Mouse (Mus musculus) myocyte (in vitro differentiated cells): ENCODE results near the gene Usp48. TPM values are rescaled to one million over a fixed set of nuclear protein-coding genes. Genes with fewer than 3 reads are reported as not detected.

Source experiments
- H3K27me3 ChIP-seq: one replicate; pipeline ENCODE4 v1.6.1; 2011; ENCODE audit not compliant: control insufficient read depth, insufficient read depth, insufficient read length
- H3K36me3 ChIP-seq: one replicate; pipeline ENCODE4 v1.6.1; 2011; ENCODE audit not compliant: control insufficient read depth, insufficient read depth
- H3K4me2 ChIP-seq: one replicate; pipeline ENCODE4 v1.6.1; 2011; ENCODE audit warnings: low read depth, control low read depth
- H3K4me3 ChIP-seq: one replicate; pipeline ENCODE4 v1.5.1; 2011; ENCODE audit warnings: mild to moderate bottlenecking, control low read depth, moderate library complexity
- H3K79me2 ChIP-seq: one replicate; pipeline ENCODE4 v1.6.1; 2011; ENCODE audit not compliant: control insufficient read depth, insufficient read depth
- H3ac ChIP-seq: one replicate; pipeline ENCODE4 v1.6.1; 2011; ENCODE audit not compliant: control insufficient read depth, insufficient read length
- CEBPB ChIP-seq: IDR thresholded peaks from 2 replicates; pipeline ENCODE4 v1.6.1; 2011; ENCODE audit warnings: mild to moderate bottlenecking, moderate library complexity; ENCODE audit not compliant: poor library complexity, insufficient read depth, severe bottlenecking
- E2F4 ChIP-seq: IDR thresholded peaks from one replicate; pipeline ENCODE4 v1.6.1; 2011; ENCODE audit warnings: mild to moderate bottlenecking, control low read depth, moderate library complexity; ENCODE audit not compliant: insufficient read depth
- MAX ChIP-seq: IDR thresholded peaks from one replicate; pipeline ENCODE4 v1.6.1; 2011; ENCODE audit warnings: low read depth, mild to moderate bottlenecking, control low read depth
- MYOD1 ChIP-seq, 3 experiments: IDR thresholded peaks; one replicate each; pipeline ENCODE4 v1.6.1; 2011; ENCODE audit warnings: control low read depth in 2 of 3, low read depth in 2 of 3, mild to moderate bottlenecking in 2 of 3, moderate library complexity in 1 of 3; ENCODE audit not compliant: insufficient read length in 2 of 3, control insufficient read depth in 1 of 3
- MYOG ChIP-seq, 3 experiments: IDR thresholded peaks; one replicate each; pipeline ENCODE4 v1.6.1; 2011; ENCODE audit warnings: control low read depth in 2 of 3, low read depth in 2 of 3, mild to moderate bottlenecking in 2 of 3; ENCODE audit not compliant: insufficient read length in 2 of 3, control insufficient read depth in 1 of 3, insufficient read depth in 1 of 3
- POLR2A ChIP-seq: IDR thresholded peaks from one replicate; pipeline ENCODE4 v1.6.1; 2011; ENCODE audit warnings: low read depth, mild to moderate bottlenecking, control low read depth, moderate library complexity; ENCODE audit not compliant: insufficient read length
- POLR2AphosphoS2 ChIP-seq: IDR thresholded peaks from one replicate; pipeline ENCODE4 v1.6.1; 2011; ENCODE audit warnings: low read depth, control low read depth; ENCODE audit not compliant: insufficient read length
- REST ChIP-seq: IDR thresholded peaks from one replicate; pipeline ENCODE4 v1.6.1; 2011; ENCODE audit warnings: mild to moderate bottlenecking, control low read depth, moderate library complexity; ENCODE audit not compliant: insufficient read depth, insufficient read length
- SRF ChIP-seq: IDR thresholded peaks from one replicate; pipeline ENCODE4 v1.6.1; 2011; ENCODE audit warnings: low read depth; ENCODE audit not compliant: control insufficient read depth, insufficient read length
- TCF12 ChIP-seq: IDR thresholded peaks from one replicate; pipeline ENCODE4 v1.6.1; 2011; ENCODE audit warnings: mild to moderate bottlenecking, control low read depth; ENCODE audit not compliant: poor library complexity, insufficient read depth, severe bottlenecking
- TCF3 ChIP-seq: IDR thresholded peaks from one replicate; pipeline ENCODE4 v1.6.1; 2011; ENCODE audit warnings: low read depth, control low read depth; ENCODE audit not compliant: insufficient read length
- USF1 ChIP-seq: IDR thresholded peaks from one replicate; pipeline ENCODE4 v1.6.1; 2011; ENCODE audit warnings: low read depth, mild to moderate bottlenecking, control low read depth, moderate library complexity
- polyA plus RNA-seq: library from polyadenylated mRNA; unstranded; fragments of >200 nt; fragmentation: generic; extraction: Trizol; gene quantifications from one replicate; pipeline ENCODE4 v1.2.1, GENCODE M21; 2012; ENCODE audit warnings: missing spikeins

Gene Usp48
- polyA plus RNA-seq, 1 experiment: 14.2 TPM

- H3K4me3 ChIP-seq: no peak overlapping the region
- peaks cover 38% of the 10 kb centered on the region for H3K36me3 ChIP-seq
- TF ChIP-seq TCF12 (no peak), TCF3 (no peak)
These were observed 43.0 kb downstream of the Usp48 start for GRCm38 (mm10) chr4:137636597-137636996.

GRCm38 (mm10) chr4:137641556-137641955, 48.0 kb downstream of the Usp48 start:
- TF ChIP-seq POLR2AphosphoS2: no peak
- TF ChIP-seq CEBPB: 0 out of 2 replicates have a peak, but pooled peaks have one; percentile 44
- Histone ChIP-seq H3K36me3 (peaks cover 26% of the 10 kb centered on the region), H3K79me2 (no peaks in the 10 kb centered on the region), H3K4me3 (no peak overlapping the region), H3K27me3 (no peaks in the 10 kb centered on the region), H3K4me2 (peak overlapping the region; percentile 44), H3ac (no peak overlapping the region)

More at GRCm38 (mm10) chr4:137636597-137636996, 43.0 kb downstream of the Usp48 start:
- Histone ChIP-seq H3ac (no peak overlapping the region), H3K27me3 (no peaks in the 10 kb centered on the region), H3K4me2 (no peak overlapping the region), H3K79me2 (no peaks in the 10 kb centered on the region)

- H3K4me3 ChIP-seq: no peak overlapping the region
- H3K36me3 ChIP-seq: peaks cover 25% of the 10 kb centered on the region
- no peaks in the 10 kb centered on the region for H3K27me3 ChIP-seq
- TF ChIP-seq TCF12 (no peak), USF1 (no peak), CEBPB (no peak), SRF (no peak), TCF3 (no peak), MYOD1 (IDR thresholded peaks at IDR 0.05; ENCODE audit: control insufficient read depth in 1 of 3, insufficient read length in 2 of 3, low read depth in 2 of 3) (no peak), MAX (no peak), MYOG (IDR thresholded peaks at IDR 0.05; ENCODE audit: control insufficient read depth in 1 of 3, insufficient read depth in 1 of 3, insufficient read length in 2 of 3, low read depth in 2 of 3) (no peak), REST (no peak), POLR2AphosphoS2 (no peak), POLR2A (no peak), E2F4 (no peak)
- no peaks in the 10 kb centered on the region for H3K79me2 ChIP-seq
- no peak overlapping the region for H3ac ChIP-seq
- peak overlapping the region; percentile 44 for H3K4me2 ChIP-seq
These were observed 48.5 kb downstream of the Usp48 start for GRCm38 (mm10) chr4:137642101-137642500.

- H3K27me3 ChIP-seq: no peaks in the 10 kb centered on the region
- no peak overlapping the region for H3K4me2 ChIP-seq
- H3K4me3 ChIP-seq: no peak overlapping the region
- no peak overlapping the region for H3ac ChIP-seq
- TF ChIP-seq CEBPB (no peak), REST (no peak), SRF (no peak), TCF12 (no peak), USF1 (no peak)
- no peaks in the 10 kb centered on the region for H3K79me2 ChIP-seq
- peaks cover 19% of the 10 kb centered on the region for H3K36me3 ChIP-seq
These were observed 49.9 kb downstream of the Usp48 start for GRCm38 (mm10) chr4:137643459-137643858.

GRCm38 (mm10) chr4:137646262-137646661, 52.7 kb downstream of the Usp48 start:
- H3ac ChIP-seq: no peak overlapping the region
- H3K4me2 ChIP-seq: no peak overlapping the region
- no peak for TF ChIP-seq REST
- no peak for TF ChIP-seq MAX
- no peak for TF ChIP-seq SRF
- TF ChIP-seq MYOD1 (IDR thresholded peaks at IDR 0.05; ENCODE audit: control insufficient read depth in 1 of 3, insufficient read length in 2 of 3, low read depth in 2 of 3): no peak
- no peak for TF ChIP-seq POLR2AphosphoS2
- no peak for TF ChIP-seq POLR2A
- TF ChIP-seq TCF3: no peak
- no peak for TF ChIP-seq CEBPB
- no peak for TF ChIP-seq TCF12
- no peak for TF ChIP-seq E2F4
- TF ChIP-seq MYOG (IDR thresholded peaks at IDR 0.05; ENCODE audit: control insufficient read depth in 1 of 3, insufficient read depth in 1 of 3, insufficient read length in 2 of 3, low read depth in 2 of 3): no peak
- no peak for TF ChIP-seq USF1
- H3K4me3 ChIP-seq: no peak overlapping the region
- H3K36me3 ChIP-seq: peaks cover 26% of the 10 kb centered on the region
- H3K27me3 ChIP-seq: no peaks in the 10 kb centered on the region
- no peaks in the 10 kb centered on the region for H3K79me2 ChIP-seq
